Mouse (Mus musculus): ENCODE results near the gene Proz. TPM values are rescaled to one million over a fixed set of nuclear protein-coding genes. Genes with fewer than 3 reads are reported as not detected.

Proz gene
- 0.42 and 0.43 TPM in 2 replicates for polyA plus RNA-seq (2015; fragmentation: Nextera tagmentation; extraction: Ambion mirVana)

- Histone ChIP-seq H3K4me1 (ENCODE audit: control insufficient read depth, insufficient read depth, low read length) (no peaks in the 10 kb centered on the region), H3K27me3 (ENCODE audit: control insufficient read depth, insufficient read depth, low read length) (no peaks in the 10 kb centered on the region), H3K27ac (ENCODE audit: low read length) (no peak within 1 kb of the TSS), H3K9ac (ENCODE audit: low read length) (no peak within 1 kb of the TSS), H3K9me3 (replicated peaks; ENCODE audit: control insufficient read depth, low read length) (0 out of 2 replicates have a peak, but pooled peaks cover 3% of the 10 kb centered on the region), H3K4me3 (ENCODE audit: low read length) (no peak within 1 kb of the TSS), H3K36me3 (ENCODE audit: control insufficient read depth, insufficient read depth) (no peaks in the 10 kb centered on the region), H3K4me2 (ENCODE audit: low read depth, low read length) (no peak within 1 kb of the TSS)
- 69% methylated on average over 17 of the region's 17 CpGs for WGBS
- no peak for ATAC-seq (replicated peaks; ENCODE audit: extremely low read depth, insufficient read depth, low FRiP score)
Observed at GRCm38 (mm10) chr8:13060441-13061150, at the start of gene Proz. Proz (plus strand) TSS chr8:13060914.

DNA sequence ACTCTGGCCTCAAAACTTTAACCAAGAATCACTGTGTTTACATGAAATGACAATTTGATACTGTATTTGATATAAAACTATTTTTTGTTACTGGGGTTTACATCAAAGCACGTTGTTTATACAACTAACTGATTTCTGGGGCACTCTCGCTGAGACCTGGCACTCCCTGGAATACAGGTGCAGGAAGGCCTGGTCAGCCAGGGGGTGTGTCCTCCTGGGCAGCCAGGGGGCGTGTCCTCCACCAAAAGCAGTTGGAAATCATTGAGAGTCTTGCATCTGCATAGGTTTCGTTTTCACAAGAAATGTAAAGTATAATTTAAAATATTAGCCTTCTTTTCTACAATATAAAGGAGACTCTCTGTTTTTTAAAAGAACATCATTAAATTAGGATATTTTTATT is 41.2 kb upstream of the Proz start:
- no peaks in the 10 kb centered on the region for H3K27me3 ChIP-seq (ENCODE audit: control insufficient read depth, insufficient read depth, low read length)
- H3K27ac ChIP-seq (ENCODE audit: low read length): no peak overlapping the region
- WGBS: 60% methylated on average over 4 of the region's 4 CpGs
- no peak for ATAC-seq (replicated peaks; ENCODE audit: extremely low read depth, insufficient read depth, low FRiP score)
- H3K4me1 ChIP-seq (ENCODE audit: control insufficient read depth, insufficient read depth, low read length): no peaks in the 10 kb centered on the region
- no peaks in the 10 kb centered on the region for H3K36me3 ChIP-seq (ENCODE audit: control insufficient read depth, insufficient read depth)
- no peaks in the 10 kb centered on the region for H3K9me3 ChIP-seq (replicated peaks; ENCODE audit: control insufficient read depth, low read length)
- H3K4me2 ChIP-seq (ENCODE audit: low read depth, low read length): no peak overlapping the region
- H3K9ac ChIP-seq (ENCODE audit: low read length): no peak overlapping the region
- H3K4me3 ChIP-seq (ENCODE audit: low read length): no peak overlapping the region

- Histone ChIP-seq H3K9me3 (replicated peaks; ENCODE audit: control insufficient read depth, low read length) (no peaks in the 10 kb centered on the region), H3K27ac (ENCODE audit: low read length) (no peak overlapping the region), H3K27me3 (ENCODE audit: control insufficient read depth, insufficient read depth, low read length) (no peaks in the 10 kb centered on the region), H3K36me3 (ENCODE audit: control insufficient read depth, insufficient read depth) (no peaks in the 10 kb centered on the region), H3K4me1 (ENCODE audit: control insufficient read depth, insufficient read depth, low read length) (no peaks in the 10 kb centered on the region), H3K4me2 (ENCODE audit: low read depth, low read length) (no peak overlapping the region), H3K4me3 (ENCODE audit: low read length) (no peak overlapping the region), H3K9ac (ENCODE audit: low read length) (no peak overlapping the region)
- no peak for ATAC-seq (replicated peaks; ENCODE audit: extremely low read depth, insufficient read depth, low FRiP score)
- WGBS: 91% methylated on average over 8 of the region's 8 CpGs
Observed at GRCm38 (mm10) chr8:13021830-13022229, 38.9 kb upstream of the Proz start.

GRCm38 (mm10) chr8:13025487-13026224 is 35.1 kb upstream of the Proz start, which contains the start of gene F7:
F7 (plus strand) TSS chr8:13026034.
- H3K36me3 ChIP-seq (ENCODE audit: control insufficient read depth, insufficient read depth): no peaks in the 10 kb centered on the region
- H3K4me2 ChIP-seq (ENCODE audit: low read depth, low read length): no peak within 1 kb of the TSS
- H3K9me3 ChIP-seq (replicated peaks; ENCODE audit: control insufficient read depth, low read length): no peaks in the 10 kb centered on the region
- no peaks in the 10 kb centered on the region for H3K4me1 ChIP-seq (ENCODE audit: control insufficient read depth, insufficient read depth, low read length)
- no peak within 1 kb of the TSS for H3K9ac ChIP-seq (ENCODE audit: low read length)
- WGBS: 61% methylated on average over 10 of the region's 10 CpGs
- no peak for ATAC-seq (replicated peaks; ENCODE audit: extremely low read depth, insufficient read depth, low FRiP score)
- no peak within 1 kb of the TSS for H3K4me3 ChIP-seq (ENCODE audit: low read length)
- H3K27me3 ChIP-seq (ENCODE audit: control insufficient read depth, insufficient read depth, low read length): no peaks in the 10 kb centered on the region
- H3K27ac ChIP-seq (ENCODE audit: low read length): no peak within 1 kb of the TSS

DNA sequence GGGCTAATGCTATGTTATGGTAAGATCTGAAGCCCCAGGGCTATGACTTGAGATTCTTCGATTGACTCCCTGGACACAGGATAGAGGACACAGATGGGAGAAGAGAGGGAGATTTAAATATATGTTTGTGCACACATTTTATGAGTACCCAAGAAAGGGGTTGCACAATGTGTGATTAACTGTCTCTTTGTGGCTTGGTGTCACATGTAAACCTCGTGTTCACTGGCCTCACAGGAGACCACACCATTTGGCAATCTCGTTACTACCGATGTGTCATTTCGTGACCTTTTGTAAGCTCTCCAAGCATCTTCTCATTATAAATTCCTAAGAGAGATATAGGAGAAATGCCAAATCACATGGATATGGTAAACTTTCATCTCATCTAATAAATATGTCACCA is 33.1 kb upstream of the Proz start:
- Histone ChIP-seq H3K27me3 (ENCODE audit: control insufficient read depth, insufficient read depth, low read length) (no peaks in the 10 kb centered on the region), H3K4me3 (ENCODE audit: low read length) (no peak overlapping the region), H3K9me3 (replicated peaks; ENCODE audit: control insufficient read depth, low read length) (no peaks in the 10 kb centered on the region), H3K4me2 (ENCODE audit: low read depth, low read length) (no peak overlapping the region), H3K9ac (ENCODE audit: low read length) (no peak overlapping the region), H3K27ac (ENCODE audit: low read length) (no peak overlapping the region), H3K36me3 (ENCODE audit: control insufficient read depth, insufficient read depth) (no peaks in the 10 kb centered on the region), H3K4me1 (ENCODE audit: control insufficient read depth, insufficient read depth, low read length) (no peaks in the 10 kb centered on the region)
- 81% methylated on average over 5 of the region's 5 CpGs for WGBS
- ATAC-seq (replicated peaks; ENCODE audit: extremely low read depth, insufficient read depth, low FRiP score): no peak

GRCm38 (mm10) chr8:13028482-13028881 is 32.2 kb upstream of the Proz start:
- Histone ChIP-seq H3K9me3 (replicated peaks; ENCODE audit: control insufficient read depth, low read length) (no peaks in the 10 kb centered on the region), H3K9ac (ENCODE audit: low read length) (no peak overlapping the region), H3K27ac (ENCODE audit: low read length) (no peak overlapping the region), H3K36me3 (ENCODE audit: control insufficient read depth, insufficient read depth) (no peaks in the 10 kb centered on the region), H3K4me2 (ENCODE audit: low read depth, low read length) (no peak overlapping the region), H3K27me3 (ENCODE audit: control insufficient read depth, insufficient read depth, low read length) (no peaks in the 10 kb centered on the region), H3K4me3 (ENCODE audit: low read length) (no peak overlapping the region), H3K4me1 (ENCODE audit: control insufficient read depth, insufficient read depth, low read length) (no peaks in the 10 kb centered on the region)
- no peak for ATAC-seq (replicated peaks; ENCODE audit: extremely low read depth, insufficient read depth, low FRiP score)
- 63% methylated on average over 5 of the region's 5 CpGs for WGBS

- Histone ChIP-seq H3K27ac (ENCODE audit: low read length) (peak overlapping the region; percentile 52; the same call in 1 of the 2 replicates), H3K36me3 (ENCODE audit: control insufficient read depth, insufficient read depth) (no peaks in the 10 kb centered on the region), H3K4me1 (ENCODE audit: control insufficient read depth, insufficient read depth, low read length) (peaks cover 9% of the 10 kb centered on the region), H3K9me3 (replicated peaks; ENCODE audit: control insufficient read depth, low read length) (no peaks in the 10 kb centered on the region), H3K4me2 (ENCODE audit: low read depth, low read length) (no peak overlapping the region), H3K9ac (ENCODE audit: low read length) (no peak overlapping the region), H3K27me3 (ENCODE audit: control insufficient read depth, insufficient read depth, low read length) (no peaks in the 10 kb centered on the region), H3K4me3 (ENCODE audit: low read length) (no peak overlapping the region)
- WGBS: 54% methylated on average over 10 of the region's 10 CpGs
- peak; percentile 46; the same call in 1 of the 2 replicates for ATAC-seq (replicated peaks; ENCODE audit: extremely low read depth, insufficient read depth, low FRiP score)
Observed at GRCm38 (mm10) chr8:13036346-13036812, 24.3 kb upstream of the Proz start.

DNA sequence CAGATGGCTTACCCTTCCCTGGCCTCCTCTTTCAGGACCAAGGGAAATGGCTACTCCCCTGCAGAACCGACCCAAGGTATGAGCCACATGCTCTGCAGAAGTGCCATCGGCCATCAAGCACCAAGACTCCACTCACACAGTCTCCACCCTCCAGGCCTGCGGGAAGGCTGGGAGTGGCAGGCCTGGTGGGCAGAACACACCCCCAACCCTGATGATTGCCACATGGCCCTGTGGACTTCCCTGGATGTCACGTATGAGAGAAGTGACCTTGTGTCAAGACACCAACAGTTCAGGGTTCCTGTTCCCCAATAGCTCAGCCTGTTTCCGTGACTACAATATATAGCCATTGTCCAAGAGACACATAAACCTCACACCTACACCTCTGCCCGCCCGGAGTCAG is 23.7 kb upstream of the Proz start, which contains the start of gene F10:
F10 (plus strand) TSS at position 294 of the 400 bp plus-strand sequence.
- Histone ChIP-seq H3K4me3 (ENCODE audit: low read length) (no peak within 1 kb of the TSS), H3K9ac (ENCODE audit: low read length) (no peak within 1 kb of the TSS), H3K27me3 (ENCODE audit: control insufficient read depth, insufficient read depth, low read length) (no peaks in the 10 kb centered on the region), H3K4me2 (ENCODE audit: low read depth, low read length) (no peak within 1 kb of the TSS), H3K27ac (ENCODE audit: low read length) (peak within 1 kb of the TSS; percentile 52), H3K9me3 (replicated peaks; ENCODE audit: control insufficient read depth, low read length) (no peaks in the 10 kb centered on the region), H3K4me1 (ENCODE audit: control insufficient read depth, insufficient read depth, low read length) (peaks cover 9% of the 10 kb centered on the region), H3K36me3 (ENCODE audit: control insufficient read depth, insufficient read depth) (no peaks in the 10 kb centered on the region)
- WGBS: 61% methylated on average over 7 of the region's 7 CpGs
- no peak for ATAC-seq (replicated peaks; ENCODE audit: extremely low read depth, insufficient read depth, low FRiP score)

GRCm38 (mm10) chr8:13037569-13037968 is 23.1 kb upstream of the Proz start:
- Histone ChIP-seq H3K4me3 (ENCODE audit: low read length) (no peak overlapping the region), H3K27me3 (ENCODE audit: control insufficient read depth, insufficient read depth, low read length) (no peaks in the 10 kb centered on the region), H3K36me3 (ENCODE audit: control insufficient read depth, insufficient read depth) (no peaks in the 10 kb centered on the region), H3K4me1 (ENCODE audit: control insufficient read depth, insufficient read depth, low read length) (peaks cover 9% of the 10 kb centered on the region), H3K9me3 (replicated peaks; ENCODE audit: control insufficient read depth, low read length) (no peaks in the 10 kb centered on the region), H3K4me2 (ENCODE audit: low read depth, low read length) (no peak overlapping the region), H3K27ac (ENCODE audit: low read length) (no peak overlapping the region), H3K9ac (ENCODE audit: low read length) (no peak overlapping the region)
- no peak for ATAC-seq (replicated peaks; ENCODE audit: extremely low read depth, insufficient read depth, low FRiP score)
- 36% methylated on average over 5 of the region's 5 CpGs for WGBS

Measured in heart, embryonic 16.5 days (tissue).